Mouse (Mus musculus): Measurements from ENCODE around the gene Glrx5. TPM values are rescaled to one million over a fixed set of nuclear protein-coding genes. Genes with fewer than 3 reads are reported as not detected.

The Glrx5 gene
- polyA plus RNA-seq, 1 experiment from 2014 or later = 123 TPM

- Histone ChIP-seq H3K27me3 (ENCODE audit: control insufficient read depth, insufficient read depth, low read depth, low read length) (no peaks in the 10 kb centered on the region), H3K36me3 (ENCODE audit: control insufficient read depth, insufficient read depth, low read length) (no peaks in the 10 kb centered on the region), H3K27ac (ENCODE audit: low read length) (no peak overlapping the region), H3K9ac (ENCODE audit: low read length) (no peak overlapping the region), H3K4me2 (ENCODE audit: low read depth, low read length) (no peak overlapping the region), H3K4me3 (ENCODE audit: low read length) (no peak overlapping the region), H3K4me1 (replicated peaks; ENCODE audit: control insufficient read depth, insufficient read depth, low read length) (no peaks in the 10 kb centered on the region), H3K9me3 (ENCODE audit: control insufficient read depth, low read length) (no peaks in the 10 kb centered on the region)
- no peak for ATAC-seq (ENCODE audit: low read depth)
- WGBS = 15% methylated on average over 4 of the region's 4 CpGs
Measured at GRCm38 (mm10) chr12:105050898-105051297, 18.4 kb downstream of the Glrx5 start.

- H3K9ac ChIP-seq (ENCODE audit: low read length) = no peak overlapping the region
- no peaks in the 10 kb centered on the region for H3K9me3 ChIP-seq (ENCODE audit: control insufficient read depth, low read length)
- H3K27me3 ChIP-seq (ENCODE audit: control insufficient read depth, insufficient read depth, low read depth, low read length) = no peaks in the 10 kb centered on the region
- H3K4me3 ChIP-seq (ENCODE audit: low read length) = no peak overlapping the region
- 89% methylated on average over 15 of the region's 15 CpGs for WGBS
- ATAC-seq (ENCODE audit: low read depth) = no peak
- H3K4me1 ChIP-seq (replicated peaks; ENCODE audit: control insufficient read depth, insufficient read depth, low read length) = no peaks in the 10 kb centered on the region
- no peaks in the 10 kb centered on the region for H3K36me3 ChIP-seq (ENCODE audit: control insufficient read depth, insufficient read depth, low read length)
- no peak overlapping the region for H3K27ac ChIP-seq (ENCODE audit: low read length)
- H3K4me2 ChIP-seq (ENCODE audit: low read depth, low read length) = no peak overlapping the region
Measured at GRCm38 (mm10) chr12:105054041-105054440, 21.6 kb downstream of the Glrx5 start.

- no peak for ATAC-seq (ENCODE audit: low read depth)
- Histone ChIP-seq H3K27ac (ENCODE audit: low read length) (no peak overlapping the region), H3K36me3 (ENCODE audit: control insufficient read depth, insufficient read depth, low read length) (no peaks in the 10 kb centered on the region), H3K9ac (ENCODE audit: low read length) (no peak overlapping the region), H3K4me1 (replicated peaks; ENCODE audit: control insufficient read depth, insufficient read depth, low read length) (no peaks in the 10 kb centered on the region), H3K9me3 (ENCODE audit: control insufficient read depth, low read length) (no peaks in the 10 kb centered on the region), H3K4me3 (ENCODE audit: low read length) (no peak overlapping the region), H3K27me3 (ENCODE audit: control insufficient read depth, insufficient read depth, low read depth, low read length) (no peaks in the 10 kb centered on the region), H3K4me2 (ENCODE audit: low read depth, low read length) (no peak overlapping the region)
- 77% methylated on average over 6 of the region's 6 CpGs for WGBS
Measured at GRCm38 (mm10) chr12:105055308-105055707, 22.8 kb downstream of the Glrx5 start.

- Histone ChIP-seq H3K4me1 (replicated peaks; ENCODE audit: control insufficient read depth, insufficient read depth, low read length) (no peaks in the 10 kb centered on the region), H3K36me3 (ENCODE audit: control insufficient read depth, insufficient read depth, low read length) (no peaks in the 10 kb centered on the region), H3K4me2 (ENCODE audit: low read depth, low read length) (no peak overlapping the region), H3K9ac (ENCODE audit: low read length) (no peak overlapping the region), H3K9me3 (ENCODE audit: control insufficient read depth, low read length) (no peaks in the 10 kb centered on the region), H3K27ac (ENCODE audit: low read length) (no peak overlapping the region), H3K27me3 (ENCODE audit: control insufficient read depth, insufficient read depth, low read depth, low read length) (no peaks in the 10 kb centered on the region), H3K4me3 (ENCODE audit: low read length) (no peak overlapping the region)
- no peak for ATAC-seq (ENCODE audit: low read depth)
- 69% methylated on average over 2 of the region's 2 CpGs for WGBS
Measured at GRCm38 (mm10) chr12:105060006-105060405, 27.5 kb downstream of the Glrx5 start.

- Histone ChIP-seq H3K9me3 (ENCODE audit: control insufficient read depth, low read length) (no peaks in the 10 kb centered on the region), H3K4me3 (ENCODE audit: low read length) (no peak overlapping the region), H3K9ac (ENCODE audit: low read length) (no peak overlapping the region), H3K27me3 (ENCODE audit: control insufficient read depth, insufficient read depth, low read depth, low read length) (no peaks in the 10 kb centered on the region), H3K4me2 (ENCODE audit: low read depth, low read length) (no peak overlapping the region), H3K27ac (ENCODE audit: low read length) (no peak overlapping the region), H3K4me1 (replicated peaks; ENCODE audit: control insufficient read depth, insufficient read depth, low read length) (no peaks in the 10 kb centered on the region), H3K36me3 (ENCODE audit: control insufficient read depth, insufficient read depth, low read length) (no peaks in the 10 kb centered on the region)
- ATAC-seq (ENCODE audit: low read depth) = no peak
- WGBS = 42% methylated on average over 28 of the region's 28 CpGs
Measured at GRCm38 (mm10) chr12:105063201-105064134, 31.0 kb downstream of the Glrx5 start.

- Histone ChIP-seq H3K27ac (ENCODE audit: low read length) (no peak overlapping the region), H3K4me2 (ENCODE audit: low read depth, low read length) (no peak overlapping the region), H3K9ac (ENCODE audit: low read length) (no peak overlapping the region), H3K9me3 (ENCODE audit: control insufficient read depth, low read length) (no peaks in the 10 kb centered on the region), H3K4me3 (ENCODE audit: low read length) (no peak overlapping the region), H3K4me1 (replicated peaks; ENCODE audit: control insufficient read depth, insufficient read depth, low read length) (no peaks in the 10 kb centered on the region), H3K36me3 (ENCODE audit: control insufficient read depth, insufficient read depth, low read length) (no peaks in the 10 kb centered on the region), H3K27me3 (ENCODE audit: control insufficient read depth, insufficient read depth, low read depth, low read length) (no peaks in the 10 kb centered on the region)
- no peak for ATAC-seq (ENCODE audit: low read depth)
- 83% methylated on average over 4 of the region's 4 CpGs for WGBS
Measured at GRCm38 (mm10) chr12:105064168-105064567, 31.7 kb downstream of the Glrx5 start.

- H3K36me3 ChIP-seq (ENCODE audit: control insufficient read depth, insufficient read depth, low read length) = no peaks in the 10 kb centered on the region
- H3K9ac ChIP-seq (ENCODE audit: low read length) = no peak overlapping the region
- WGBS = 75% methylated on average over 7 of the region's 7 CpGs
- H3K4me2 ChIP-seq (ENCODE audit: low read depth, low read length) = no peak overlapping the region
- H3K4me3 ChIP-seq (ENCODE audit: low read length) = no peak overlapping the region
- H3K9me3 ChIP-seq (ENCODE audit: control insufficient read depth, low read length) = no peaks in the 10 kb centered on the region
- H3K27ac ChIP-seq (ENCODE audit: low read length) = no peak overlapping the region
- no peaks in the 10 kb centered on the region for H3K27me3 ChIP-seq (ENCODE audit: control insufficient read depth, insufficient read depth, low read depth, low read length)
- H3K4me1 ChIP-seq (replicated peaks; ENCODE audit: control insufficient read depth, insufficient read depth, low read length) = no peaks in the 10 kb centered on the region
- no peak for ATAC-seq (ENCODE audit: low read depth)
Measured at GRCm38 (mm10) chr12:105065119-105065518, 32.6 kb downstream of the Glrx5 start.

GRCm38 (mm10) chr12:105066523-105066922, 34.0 kb downstream of the Glrx5 start:
- WGBS = 56% methylated on average over 10 of the region's 10 CpGs
- Histone ChIP-seq H3K9ac (ENCODE audit: low read length) (no peak overlapping the region), H3K4me1 (replicated peaks; ENCODE audit: control insufficient read depth, insufficient read depth, low read length) (no peaks in the 10 kb centered on the region), H3K4me3 (ENCODE audit: low read length) (no peak overlapping the region), H3K4me2 (ENCODE audit: low read depth, low read length) (no peak overlapping the region), H3K27me3 (ENCODE audit: control insufficient read depth, insufficient read depth, low read depth, low read length) (no peaks in the 10 kb centered on the region), H3K36me3 (ENCODE audit: control insufficient read depth, insufficient read depth, low read length) (no peaks in the 10 kb centered on the region), H3K9me3 (ENCODE audit: control insufficient read depth, low read length) (no peaks in the 10 kb centered on the region), H3K27ac (ENCODE audit: low read length) (no peak overlapping the region)
- ATAC-seq (ENCODE audit: low read depth) = no peak

GRCm38 (mm10) chr12:105068911-105069310, 36.4 kb downstream of the Glrx5 start:
- Histone ChIP-seq H3K27me3 (ENCODE audit: control insufficient read depth, insufficient read depth, low read depth, low read length) (no peaks in the 10 kb centered on the region), H3K27ac (ENCODE audit: low read length) (no peak overlapping the region), H3K4me2 (ENCODE audit: low read depth, low read length) (no peak overlapping the region), H3K9me3 (ENCODE audit: control insufficient read depth, low read length) (no peaks in the 10 kb centered on the region), H3K4me1 (replicated peaks; ENCODE audit: control insufficient read depth, insufficient read depth, low read length) (no peaks in the 10 kb centered on the region), H3K4me3 (ENCODE audit: low read length) (no peak overlapping the region), H3K9ac (ENCODE audit: low read length) (no peak overlapping the region), H3K36me3 (ENCODE audit: control insufficient read depth, insufficient read depth, low read length) (no peaks in the 10 kb centered on the region)
- ATAC-seq (ENCODE audit: low read depth) = no peak
- 66% methylated on average over 5 of the region's 5 CpGs for WGBS

All from lung, embryonic 16.5 days (tissue).